In genomic region chr4:117374078-117374540, GRCm38 (mm10) we compare ENCODE assay signal across 11 mouse cellular contexts.
DNase-seq lines count a peak whose midpoint lies in the region; ATAC-seq lines count a peak whose summit lies in the region.
"Had no signal": no experiment of that assay in that cellular context is flagged by ENCODE, and none has a peak within 500 bp of the region (broad histone marks: within the 10 kb centered on the region; RNA-seq: fewer than 3 reads in every experiment).

No protein-coding gene starts in this region.

- peaks cover 5 to 6% of the 10 kb centered on the region in 2 experiments; a peak in 2 of 4 replicates for H3K4me1 ChIP-seq in heart, embryonic 14.5 days (ENCODE audit: control insufficient read depth in 2 of 2, insufficient read depth in 2 of 2, low read length in 2 of 2)
- peaks cover 57% of the 10 kb centered on the region for H3K4me1 ChIP-seq in embryonic facial prominence, embryonic 10.5 days
- peaks cover 15% of the 10 kb centered on the region for H3K4me1 ChIP-seq in hindbrain, embryonic 11.5 days (replicated peaks; ENCODE audit: control insufficient read depth, insufficient read depth, low read length)
- H3K4me1 ChIP-seq in midbrain, embryonic 13.5 days (replicated peaks): peaks cover 46% of the 10 kb centered on the region

- no peak for ATAC-seq in heart, embryonic 14.5 days (ENCODE audit: insufficient number of reproducible peaks, insufficient read depth, low FRiP score, low read depth)
- ATAC-seq in hindbrain, embryonic 11.5 days (ENCODE audit: low FRiP score): peak; percentile 64
- ATAC-seq in midbrain, embryonic 13.5 days: no peak; the same call in 1 of the 2 replicates

- no peak overlapping the region for H3K9ac ChIP-seq in heart, embryonic 14.5 days (ENCODE audit: low read length)
- H3K9ac ChIP-seq in hindbrain, embryonic 11.5 days (ENCODE audit: low read depth, low read length): no peak overlapping the region
- H3K9ac ChIP-seq in midbrain, embryonic 13.5 days (replicated peaks): peak overlapping the region; percentile 29; the same call in 1 of the 2 replicates

- H3K27me3 ChIP-seq in heart, embryonic 14.5 days (ENCODE audit: control insufficient read depth, insufficient read depth, low read length): peaks cover 22% of the 10 kb centered on the region
- peaks cover 85% of the 10 kb centered on the region for H3K27me3 ChIP-seq in embryonic facial prominence, embryonic 10.5 days (replicated peaks; ENCODE audit: low read depth, poor library complexity, severe bottlenecking)
- peaks cover 77% of the 10 kb centered on the region for H3K27me3 ChIP-seq in hindbrain, embryonic 11.5 days (ENCODE audit: control insufficient read depth, insufficient read depth, low read length)
- H3K27me3 ChIP-seq in midbrain, embryonic 13.5 days: peaks cover 92% of the 10 kb centered on the region

- 21% methylated on average over 10 of the region's 10 CpGs for WGBS in heart, embryonic 14.5 days
- 10% methylated on average over 10 of the region's 10 CpGs for WGBS in embryonic facial prominence, embryonic 10.5 days
- 9% methylated on average over 6 of the region's 10 CpGs for WGBS in hindbrain, embryonic 11.5 days
- 5% methylated on average over 10 of the region's 10 CpGs for WGBS in midbrain, embryonic 13.5 days

- H3K4me3 ChIP-seq in heart, embryonic 14.5 days (ENCODE audit: control insufficient read depth in 1 of 2, insufficient read depth in 1 of 2, low read depth in 1 of 2, low read length in 2 of 2): no peak overlapping the region
- peak overlapping the region; percentile 30 for H3K4me3 ChIP-seq in embryonic facial prominence, embryonic 10.5 days
- no peak overlapping the region for H3K4me3 ChIP-seq in hindbrain, embryonic 11.5 days (ENCODE audit: low read depth, low read length)
- no peak overlapping the region for H3K4me3 ChIP-seq in midbrain, embryonic 13.5 days (replicated peaks)

- H3K9me3 ChIP-seq in heart, embryonic 14.5 days (ENCODE audit: control insufficient read depth, low read length): no peaks in the 10 kb centered on the region
- H3K9me3 ChIP-seq in embryonic facial prominence, embryonic 10.5 days: 0 out of 2 replicates have a peak, but pooled peaks cover 3% of the 10 kb centered on the region
- no peaks in the 10 kb centered on the region for H3K9me3 ChIP-seq in hindbrain, embryonic 11.5 days (ENCODE audit: control insufficient read depth, low read length)
- no peaks in the 10 kb centered on the region for H3K9me3 ChIP-seq in midbrain, embryonic 13.5 days

- H3K27ac ChIP-seq in heart, embryonic 14.5 days (replicated peaks in 1 of 2; ENCODE audit: control insufficient read depth in 1 of 2, insufficient read depth in 1 of 2, low read depth in 2 of 2, low read length in 2 of 2): no peak overlapping the region
- peak overlapping the region; percentile 66 for H3K27ac ChIP-seq in embryonic facial prominence, embryonic 10.5 days (replicated peaks)
- H3K27ac ChIP-seq in hindbrain, embryonic 11.5 days (ENCODE audit: low read depth, low read length): peak overlapping the region; percentile 63
- peak overlapping the region; percentile 62 for H3K27ac ChIP-seq in midbrain, embryonic 13.5 days

- H3K36me3 ChIP-seq in heart, embryonic 14.5 days (ENCODE audit: control insufficient read depth, insufficient read depth, low read length): no peaks in the 10 kb centered on the region
- no peaks in the 10 kb centered on the region for H3K36me3 ChIP-seq in embryonic facial prominence, embryonic 10.5 days (replicated peaks)
- H3K36me3 ChIP-seq in hindbrain, embryonic 11.5 days (ENCODE audit: control insufficient read depth, insufficient read depth, low read length): no peaks in the 10 kb centered on the region
- no peaks in the 10 kb centered on the region for H3K36me3 ChIP-seq in midbrain, embryonic 13.5 days

- no peak for DNase-seq in heart, postnatal 25 days (ENCODE audit: low spot score)
- DNase-seq in embryonic facial prominence, embryonic 10.5 days (ENCODE audit: low spot score): no peak
- DNase-seq in hindbrain, embryonic 11.5 days (ENCODE audit: low spot score): no peak
- DNase-seq in right cerebral cortex, postnatal 36 days (ENCODE audit: low spot score in 2 of 2): no peak
- DNase-seq in frontal cortex, postnatal 14 days (ENCODE audit: low spot score in 2 of 2): no peak
- no peak for DNase-seq in urinary bladder, adult 18-20 months (ENCODE audit: low spot score in 2 of 2)
- DNase-seq: cerebellum, adult 9-11 months; kidney, postnatal 10 days; lung, postnatal 14 days had no signal

- peak overlapping the region; percentile 31 for H3K4me2 ChIP-seq in heart, embryonic 14.5 days (ENCODE audit: low read length)
- peak overlapping the region; percentile 31 for H3K4me2 ChIP-seq in hindbrain, embryonic 11.5 days (replicated peaks; ENCODE audit: low read depth, low read length)
- peak overlapping the region; percentile 44 for H3K4me2 ChIP-seq in midbrain, embryonic 13.5 days (replicated peaks)

- intact Hi-C loops in heart, postnatal 25 days (cut with DNase I): no loop called here

Comparison
In these comparisons a context has a peak if more than half of its experiments do, and no peak if none do; other contexts are left out.
1. H3K27ac ChIP-seq: peak in embryonic facial prominence, embryonic 10.5 days (single experiment), hindbrain, embryonic 11.5 days (single experiment) and midbrain, embryonic 13.5 days (single experiment); none in heart, embryonic 14.5 days (0 of 2).
2. Peak in every context shown above with its lines, with median percentiles within 50 percentile points of each other: H3K4me2 ChIP-seq.